Mouse (Mus musculus): ENCODE results near the gene Rsl1. TPM values are rescaled to one million over a fixed set of nuclear protein-coding genes. Genes with fewer than 3 reads are reported as not detected.
"Not testable (repeated sequence)": the region's sequence is repeated elsewhere in the genome, so short reads cannot be mapped to it uniquely, and the experiment has no call there.

The Rsl1 gene
- 1 to 10 TPM; 4.8 to 6.5 TPM for total RNA-seq (2021)

DNA sequence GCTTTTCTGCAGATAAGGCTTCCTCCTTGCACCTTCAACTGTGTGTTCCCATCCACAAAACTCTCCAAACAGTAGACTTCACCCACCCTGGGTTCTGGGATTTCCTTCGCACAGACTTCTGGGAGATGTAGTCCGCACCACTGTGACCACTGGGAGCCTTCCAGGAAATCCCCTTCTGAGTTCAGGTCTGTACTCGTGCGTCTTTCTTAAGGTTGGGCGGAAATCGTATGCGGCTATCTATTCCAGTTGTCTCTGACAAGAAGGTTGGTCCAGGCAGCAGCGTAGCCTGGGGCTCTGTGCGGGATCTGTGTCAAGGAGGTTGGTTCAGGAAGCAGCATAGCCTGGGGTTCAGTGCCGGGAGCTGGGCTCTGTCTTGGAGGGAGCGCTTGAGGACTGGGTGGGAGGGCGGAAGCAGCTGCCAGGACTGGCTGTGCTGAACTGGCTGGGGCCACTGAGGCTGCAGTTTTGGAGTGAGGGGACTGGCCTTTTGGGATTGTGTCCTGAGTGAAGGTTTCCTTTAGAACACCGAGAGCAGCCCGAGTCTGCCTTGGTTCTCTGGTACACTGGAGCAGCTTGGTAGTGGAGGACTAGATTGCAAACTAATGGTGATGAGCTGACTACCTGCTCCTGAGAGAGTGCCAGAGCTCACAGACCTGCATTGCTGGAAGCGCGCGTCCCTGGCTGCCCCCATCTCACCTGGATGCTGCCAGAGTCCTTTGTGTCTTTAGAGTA is at the start of gene Rsl1:
Gene Rsl1, plus strand, starts transcription at position 192 of the 732 bp plus-strand sequence.
- DNase-seq (ENCODE audit: low spot score in 2 of 2), result peak; percentile 75 to 80
- intact Hi-C loops (cut with DNase I), result not testable (repeated sequence)

DNA sequence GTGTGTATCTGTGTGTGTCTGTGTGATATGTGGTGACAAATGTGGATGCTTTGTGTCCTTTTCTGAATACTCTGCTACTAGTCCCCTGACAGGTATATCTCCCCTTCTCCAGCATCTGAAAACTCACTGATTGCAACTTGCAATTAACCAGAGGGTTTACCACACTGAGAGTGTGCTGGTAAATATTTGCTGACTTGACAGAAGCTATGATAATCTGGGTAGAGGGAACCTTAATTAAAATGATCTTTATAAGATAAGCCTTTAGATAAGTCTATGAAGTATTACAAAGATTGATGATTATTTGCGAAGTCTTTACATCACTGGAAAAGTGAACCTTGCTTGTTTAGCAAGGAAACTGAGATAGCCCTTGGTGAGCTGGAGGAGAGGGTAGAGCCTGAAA is 48.5 kb upstream of the Rsl1 start:
- no peak for DNase-seq (ENCODE audit: low spot score in 2 of 2)
- intact Hi-C loops (cut with DNase I), result no loop called here

DNA sequence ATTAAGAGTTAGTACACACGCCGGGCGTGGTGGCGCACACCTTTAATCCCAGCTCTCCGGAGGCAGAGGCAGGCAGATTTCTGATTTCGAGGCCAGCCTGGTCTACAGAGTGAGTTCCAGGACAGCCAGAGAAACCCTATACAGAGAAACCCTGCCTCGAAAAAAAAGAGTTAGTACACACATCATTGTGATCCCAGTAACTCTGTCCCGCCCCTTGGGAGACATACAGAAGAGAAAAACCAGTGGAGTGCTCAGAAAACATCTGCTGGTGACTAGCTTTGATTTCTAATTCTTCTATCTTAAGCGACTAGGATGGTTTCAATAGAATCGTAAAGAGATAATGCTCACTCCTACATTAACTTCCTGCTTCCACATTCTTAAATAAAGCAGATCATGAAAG is 45.5 kb upstream of the Rsl1 start:
- DNase-seq (ENCODE audit: low spot score in 2 of 2), result not testable (repeated sequence)

DNA sequence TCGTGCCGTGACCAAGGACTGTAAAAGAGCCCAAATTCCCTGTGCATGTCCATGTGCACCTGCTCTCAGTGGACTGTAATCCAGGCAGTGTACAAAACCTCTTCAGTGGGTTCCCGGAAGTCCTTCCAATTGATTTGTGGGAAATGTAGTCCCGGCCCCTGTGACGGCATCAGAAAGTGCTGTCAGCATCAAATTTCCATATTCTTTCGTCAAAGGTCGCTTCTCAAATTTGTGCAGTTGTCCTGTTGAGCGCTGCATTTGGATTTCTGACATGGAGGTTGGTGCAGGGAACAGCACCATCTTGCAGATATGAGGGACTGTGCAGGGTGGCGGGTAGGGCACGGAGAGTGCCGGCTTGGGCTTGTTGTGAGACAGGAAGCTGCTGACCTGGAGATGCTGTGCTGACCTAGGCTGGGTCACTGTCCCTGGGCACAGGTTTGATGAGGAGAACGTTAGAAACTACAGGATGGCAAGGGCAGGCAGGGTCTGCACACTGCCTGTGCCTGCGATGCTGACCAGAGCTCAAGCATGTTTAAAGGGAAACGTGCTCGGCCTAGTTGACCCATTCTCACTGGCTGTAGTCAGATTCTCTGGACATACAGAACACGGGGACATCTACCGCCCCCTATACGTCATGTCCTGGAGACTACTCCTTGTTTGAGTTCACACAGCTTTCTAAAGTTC is 44.8 kb upstream of the Rsl1 start:
- peak; percentile 86 to 90 for DNase-seq (ENCODE audit: low spot score in 2 of 2)
- intact Hi-C loops (cut with DNase I), result loop anchor here (5.0 kb wide), 1 partner anchor 66 kb away; the partner anchor contains the start of gene Zfp712

More for the DNA sequence above, 45.5 kb upstream of the Rsl1 start:
- intact Hi-C loops (cut with DNase I), result loop anchor here (5.0 kb wide), 1 partner anchor 65 kb away; the partner anchor contains the start of gene Zfp712

DNA sequence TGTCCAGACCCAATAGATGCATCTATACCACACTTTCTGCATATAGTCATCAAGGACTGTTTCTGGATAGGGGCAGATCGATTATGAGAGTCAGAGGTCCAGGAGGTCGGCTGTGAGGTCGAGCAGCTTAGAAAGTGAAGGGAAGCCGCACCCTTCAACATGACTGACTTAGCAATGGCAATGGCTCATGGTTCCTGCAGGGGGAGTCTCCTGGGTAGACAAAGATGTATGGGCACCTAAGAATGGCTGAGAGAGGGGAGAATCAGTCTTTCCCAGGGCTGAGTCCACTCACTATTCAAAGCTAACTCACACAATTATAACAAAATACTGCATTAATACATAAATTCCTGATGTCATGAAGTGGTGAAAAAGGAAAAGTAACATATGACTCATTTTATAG is 6.9 kb upstream of the Rsl1 start:
- intact Hi-C loops (cut with DNase I), result not testable (repeated sequence)

DNA sequence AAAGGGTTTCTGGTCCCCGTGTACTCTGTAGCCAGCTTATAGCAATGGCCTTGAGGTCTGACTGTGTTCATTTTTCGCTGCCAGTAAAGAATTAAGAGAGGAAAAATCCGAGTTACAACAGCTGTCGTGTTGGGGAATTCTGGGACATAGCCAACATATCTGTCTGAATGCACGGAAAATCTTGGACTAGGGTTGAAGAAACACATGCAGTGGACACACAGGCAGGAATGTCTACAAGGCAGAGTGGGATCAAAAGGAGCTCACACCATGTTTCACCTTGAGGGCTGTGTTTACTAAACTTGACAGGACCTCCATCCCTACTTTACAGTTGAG is 707 bp downstream of the Rsl1 start:
- no peak for DNase-seq (ENCODE audit: low spot score in 2 of 2)
- intact Hi-C loops (cut with DNase I), result no loop called here

More for the DNA sequence above, 6.9 kb upstream of the Rsl1 start:
- DNase-seq (ENCODE audit: low spot score in 2 of 2), result not testable (repeated sequence)

DNA sequence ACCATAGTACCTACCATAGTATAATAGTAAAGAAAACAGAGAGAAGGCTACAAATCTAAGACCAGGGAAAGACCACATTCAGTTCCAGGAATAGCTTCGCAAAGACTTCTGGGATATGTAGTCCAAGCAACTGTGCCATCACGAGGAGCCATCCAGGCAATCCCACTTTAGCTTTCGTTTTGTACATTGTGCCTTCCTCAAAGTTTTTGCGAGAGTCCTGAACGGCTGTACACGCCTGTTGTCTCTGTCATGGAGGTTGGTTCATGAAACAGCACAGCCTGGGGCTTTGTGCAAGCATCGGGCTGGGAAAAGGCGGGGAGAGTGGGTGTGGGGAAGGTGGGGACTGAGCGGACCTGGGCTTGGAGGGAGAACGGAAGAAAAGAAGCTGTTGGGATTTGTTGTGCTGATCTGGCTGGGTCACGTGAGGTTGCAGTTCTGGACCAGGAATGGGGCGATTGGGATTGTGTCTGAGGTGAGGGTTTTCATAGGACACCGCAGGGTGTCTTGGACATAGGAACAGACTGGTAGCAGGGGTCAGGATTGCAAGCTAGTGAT is 21.4 kb downstream of the Rsl1 start, which contains the start of gene Zfp455:
Gene Zfp455, plus strand, starts transcription at position 167 of the 555 bp plus-strand sequence.
- DNase-seq (ENCODE audit: low spot score in 2 of 2), result peak; percentile 73 to 80
- intact Hi-C loops (cut with DNase I), result no loop called here

DNA sequence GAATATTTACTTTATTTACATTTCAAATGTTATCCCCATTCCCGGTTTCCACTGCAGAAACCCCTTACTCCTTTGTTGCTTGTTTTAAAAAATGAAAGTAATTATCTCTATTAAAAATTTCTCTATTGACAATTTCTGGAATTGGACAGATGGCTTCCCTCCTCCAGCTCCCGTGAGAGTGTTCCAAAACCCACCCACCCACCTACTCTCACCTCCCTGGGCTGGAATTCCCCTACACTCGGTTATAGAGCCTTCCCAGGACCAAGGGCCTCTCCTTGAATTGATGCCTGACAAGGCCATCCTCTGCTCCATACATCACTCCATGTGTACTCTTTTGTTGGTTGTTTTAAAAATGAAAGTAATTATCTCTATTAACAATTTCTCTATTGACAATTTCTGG is 28.7 kb downstream of the Rsl1 start:
- intact Hi-C loops (cut with DNase I), result no loop called here
- no peak for DNase-seq (ENCODE audit: low spot score in 2 of 2)

DNA sequence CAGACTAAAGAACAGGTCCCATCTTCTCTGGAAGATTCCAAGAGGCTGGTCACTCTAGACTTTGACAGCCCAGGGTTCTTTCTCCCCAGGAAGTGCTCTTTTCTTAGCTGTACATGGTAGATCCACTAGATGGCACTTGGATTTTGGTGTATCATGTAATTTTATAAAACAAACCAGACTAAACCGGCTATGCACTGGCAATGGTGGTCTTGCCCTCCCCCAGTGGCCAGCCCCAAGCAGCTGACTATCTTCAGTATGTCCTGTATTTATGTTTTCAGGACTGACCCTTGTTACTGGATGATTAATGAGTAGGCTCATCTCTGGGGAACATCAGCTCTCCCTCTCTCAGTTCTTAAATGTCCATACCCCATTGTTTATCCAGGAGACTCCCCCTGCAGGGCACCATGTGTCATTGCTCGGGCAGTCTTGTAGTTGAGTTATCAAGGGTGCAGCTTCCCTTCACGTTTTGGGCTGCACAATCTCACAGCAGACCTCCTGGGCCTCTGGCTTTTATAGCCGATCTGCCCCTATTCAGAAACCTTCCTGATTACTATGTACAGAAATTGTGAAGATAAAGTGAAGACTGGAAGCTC is 41.1 kb downstream of the Rsl1 start:
- DNase-seq (ENCODE audit: low spot score in 2 of 2), result no peak
- intact Hi-C loops (cut with DNase I), result no loop called here

Other genes starting within 250 kb of the Rsl1 start
- gene Zfp712, start 112.0 kb upstream of the Rsl1 start, total RNA-seq (2021), result 1 to 10 TPM; 3.8 to 4.9 TPM
- gene Zfp708, start 75.2 kb upstream of the Rsl1 start, total RNA-seq (2021), result 1 to 10 TPM; 2.6 to 2.7 TPM
- gene Gm28557, start 64.6 kb upstream of the Rsl1 start, total RNA-seq (2021), result 1 to 10 TPM; 1.8 to 2.7 TPM
- gene Rslcan18, start 56.9 kb upstream of the Rsl1 start, total RNA-seq (2021), result under 1 TPM; 0.16 to 0.35 TPM
- 10 to 100 TPM in 1 of 2 experiments, 1 to 10 TPM in 1; 7.5 to 10.4 TPM for gene Zfp759, start 51.5 kb upstream of the Rsl1 start, total RNA-seq (2021)
- 1 to 10 TPM; 3.3 to 3.4 TPM for gene Zfp455, start 21.3 kb downstream of the Rsl1 start, total RNA-seq (2021)
- 10 to 100 TPM; 17.7 to 21.5 TPM for gene Zfp458, start 105.3 kb downstream of the Rsl1 start, total RNA-seq (2021)
- 1 to 10 TPM; 3.0 to 5.5 TPM for gene Zfp457, start 133.3 kb downstream of the Rsl1 start, total RNA-seq (2021)
- 1 to 10 TPM; 2.0 to 3.8 TPM for gene Zfp595, start 159.4 kb downstream of the Rsl1 start, total RNA-seq (2021)
- not detected for gene Gm28044, start 187.4 kb downstream of the Rsl1 start, total RNA-seq (2021)
- under 1 TPM; 0.91 to 1.00 TPM for gene Zfp953, start 187.4 kb downstream of the Rsl1 start, total RNA-seq (2021)
- under 1 TPM in 1 of 2 experiments, not detected in 1; 0.52 TPM for gene Gm28041, start 202.6 kb downstream of the Rsl1 start, total RNA-seq (2021)
- gene Zfp456, start 202.6 kb downstream of the Rsl1 start, total RNA-seq (2021), result 1 to 10 TPM in 1 of 2 experiments, under 1 TPM in 1; 0.86 to 1.2 TPM
- 1 to 10 TPM; 3.2 to 3.7 TPM for gene Zfp429, start 226.6 kb downstream of the Rsl1 start, total RNA-seq (2021)
- 1 to 10 TPM; 6.0 to 6.5 TPM for gene Zfp459, start 248.2 kb downstream of the Rsl1 start, total RNA-seq (2021)